Mouse (Mus musculus): ENCODE data around the gene Dnm2. TPM values are rescaled to one million over a fixed set of nuclear protein-coding genes. Genes with fewer than 3 reads are reported as not detected.

The Dnm2 gene
- polyA plus RNA-seq, 1 experiment from 2014 or later = 63.2 TPM

DNA sequence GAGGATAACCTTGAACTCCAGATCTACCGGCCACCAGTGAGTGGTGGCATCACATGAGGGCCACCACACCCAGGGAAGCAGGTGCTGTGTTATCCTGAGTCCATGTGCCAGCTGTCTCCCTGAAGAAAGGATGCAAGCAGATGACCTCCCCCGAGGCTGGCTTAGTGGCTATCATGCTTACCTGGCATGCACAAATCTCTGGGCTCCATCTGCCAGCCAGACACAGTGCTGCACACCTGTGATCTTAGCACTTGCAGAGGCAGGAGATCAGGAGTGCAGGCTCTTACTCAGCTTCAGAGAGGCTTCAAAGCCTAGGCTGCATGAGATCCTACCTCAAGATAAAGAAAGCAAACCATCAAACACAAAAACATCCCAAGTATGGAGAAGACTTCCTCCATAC, 25.0 kb downstream of the Dnm2 start:
- H3K27me3 ChIP-seq (ENCODE audit: control insufficient read depth, insufficient read depth, low read depth, low read length) = no peaks in the 10 kb centered on the region
- no peak overlapping the region for H3K4me2 ChIP-seq (ENCODE audit: low read length)
- H3K27ac ChIP-seq (ENCODE audit: low read length) = no peak overlapping the region
- 89% methylated on average over 2 of the region's 2 CpGs for WGBS
- H3K36me3 ChIP-seq (ENCODE audit: control insufficient read depth, insufficient read depth, low read length) = no peaks in the 10 kb centered on the region; the same call in 1 of the 2 replicates
- no peak overlapping the region for H3K4me3 ChIP-seq (ENCODE audit: low read depth, low read length)
- H3K9me3 ChIP-seq (replicated peaks; ENCODE audit: control insufficient read depth, low read length, poor library complexity, severe bottlenecking) = no peaks in the 10 kb centered on the region
- no peak overlapping the region for H3K9ac ChIP-seq (ENCODE audit: low read depth, low read length)
- ATAC-seq = no peak
- H3K4me1 ChIP-seq (ENCODE audit: control insufficient read depth, insufficient read depth, low read length) = no peaks in the 10 kb centered on the region; the same call in 1 of the 2 replicates

DNA sequence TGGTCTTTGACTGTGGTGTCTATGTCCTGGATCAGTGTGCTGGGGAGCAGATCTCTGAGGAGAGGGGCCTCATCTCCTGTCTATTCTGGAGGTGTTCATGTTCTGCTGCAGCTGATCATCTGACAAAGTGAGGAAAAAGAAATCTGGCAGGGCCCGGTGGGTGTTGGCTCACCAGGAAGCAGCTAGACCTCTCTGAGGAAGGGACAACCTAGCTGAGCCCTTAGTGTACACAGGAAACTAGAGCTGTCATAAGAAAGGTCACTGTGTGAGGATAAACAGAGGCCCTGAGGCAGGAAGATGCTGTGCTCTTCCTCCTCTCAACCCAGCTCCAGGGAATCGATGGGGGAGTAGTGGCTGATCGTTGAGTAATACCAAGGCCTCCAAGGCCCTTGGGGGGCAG, 25.6 kb downstream of the Dnm2 start:
- Histone ChIP-seq H3K4me2 (ENCODE audit: low read length) (no peak overlapping the region), H3K36me3 (ENCODE audit: control insufficient read depth, insufficient read depth, low read length) (no peaks in the 10 kb centered on the region), H3K27me3 (ENCODE audit: control insufficient read depth, insufficient read depth, low read depth, low read length) (no peaks in the 10 kb centered on the region), H3K4me1 (ENCODE audit: control insufficient read depth, insufficient read depth, low read length) (no peaks in the 10 kb centered on the region; the same call in 1 of the 2 replicates), H3K4me3 (ENCODE audit: low read depth, low read length) (no peak overlapping the region), H3K9me3 (replicated peaks; ENCODE audit: control insufficient read depth, low read length, poor library complexity, severe bottlenecking) (no peaks in the 10 kb centered on the region), H3K9ac (ENCODE audit: low read depth, low read length) (no peak overlapping the region), H3K27ac (ENCODE audit: low read length) (no peak overlapping the region)
- WGBS = 87% methylated on average over 3 of the region's 3 CpGs
- ATAC-seq = no peak

DNA sequence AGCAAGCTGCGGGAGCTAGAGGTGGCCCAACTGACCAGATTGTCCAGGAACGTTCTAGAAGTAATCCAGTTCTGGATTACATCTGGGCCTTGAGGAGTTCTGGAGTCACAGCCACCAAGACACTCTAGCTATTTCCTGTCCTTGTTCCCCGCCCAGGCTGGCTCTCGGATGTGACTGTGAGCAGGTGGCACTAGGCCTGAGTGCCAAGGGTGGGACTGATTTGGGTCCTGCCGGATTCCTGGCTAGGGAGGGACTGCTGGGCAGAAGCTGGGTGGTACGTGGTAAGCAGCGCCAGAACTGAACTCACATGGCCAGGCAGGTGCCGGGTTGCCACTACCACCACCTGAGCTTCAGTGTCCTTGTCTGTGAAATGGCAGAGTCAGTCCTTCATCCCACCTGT, 26.7 kb downstream of the Dnm2 start:
- H3K4me3 ChIP-seq (ENCODE audit: low read depth, low read length) = no peak overlapping the region
- no peaks in the 10 kb centered on the region for H3K27me3 ChIP-seq (ENCODE audit: control insufficient read depth, insufficient read depth, low read depth, low read length)
- no peaks in the 10 kb centered on the region; the same call in 1 of the 2 replicates for H3K4me1 ChIP-seq (ENCODE audit: control insufficient read depth, insufficient read depth, low read length)
- no peak overlapping the region for H3K27ac ChIP-seq (ENCODE audit: low read length)
- WGBS = 91% methylated on average over 8 of the region's 8 CpGs
- H3K36me3 ChIP-seq (ENCODE audit: control insufficient read depth, insufficient read depth, low read length) = no peaks in the 10 kb centered on the region
- H3K4me2 ChIP-seq (ENCODE audit: low read length) = no peak overlapping the region
- H3K9ac ChIP-seq (ENCODE audit: low read depth, low read length) = no peak overlapping the region
- no peak for ATAC-seq
- no peaks in the 10 kb centered on the region for H3K9me3 ChIP-seq (replicated peaks; ENCODE audit: control insufficient read depth, low read length, poor library complexity, severe bottlenecking)

DNA sequence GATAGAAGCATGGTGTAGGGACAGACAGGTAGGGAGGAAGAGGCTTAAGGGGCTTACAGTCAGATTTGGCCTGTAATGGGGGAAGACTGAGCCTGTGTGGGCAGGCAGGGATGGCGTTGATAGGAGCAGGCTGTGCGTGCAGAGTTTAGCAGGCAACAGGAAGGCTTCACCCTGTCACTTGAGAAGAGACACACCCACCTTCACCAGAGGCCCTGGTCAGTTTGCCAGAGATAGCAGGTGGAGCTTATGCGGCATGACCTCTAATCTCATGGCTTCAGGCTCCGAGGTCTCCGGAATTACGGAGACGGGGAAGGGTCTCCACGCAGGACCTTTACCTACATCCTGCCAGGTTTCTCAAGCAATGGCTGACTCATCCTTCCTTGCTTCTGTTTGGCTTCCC, 27.2 kb downstream of the Dnm2 start:
- no peaks in the 10 kb centered on the region for H3K27me3 ChIP-seq (ENCODE audit: control insufficient read depth, insufficient read depth, low read depth, low read length)
- H3K36me3 ChIP-seq (ENCODE audit: control insufficient read depth, insufficient read depth, low read length) = no peaks in the 10 kb centered on the region
- H3K4me2 ChIP-seq (ENCODE audit: low read length) = no peak overlapping the region
- H3K4me1 ChIP-seq (ENCODE audit: control insufficient read depth, insufficient read depth, low read length) = no peaks in the 10 kb centered on the region; the same call in 1 of the 2 replicates
- no peaks in the 10 kb centered on the region for H3K9me3 ChIP-seq (replicated peaks; ENCODE audit: control insufficient read depth, low read length, poor library complexity, severe bottlenecking)
- no peak overlapping the region for H3K4me3 ChIP-seq (ENCODE audit: low read depth, low read length)
- ATAC-seq = no peak
- WGBS = 80% methylated on average over 8 of the region's 8 CpGs
- no peak overlapping the region for H3K9ac ChIP-seq (ENCODE audit: low read depth, low read length)
- H3K27ac ChIP-seq (ENCODE audit: low read length) = no peak overlapping the region

DNA sequence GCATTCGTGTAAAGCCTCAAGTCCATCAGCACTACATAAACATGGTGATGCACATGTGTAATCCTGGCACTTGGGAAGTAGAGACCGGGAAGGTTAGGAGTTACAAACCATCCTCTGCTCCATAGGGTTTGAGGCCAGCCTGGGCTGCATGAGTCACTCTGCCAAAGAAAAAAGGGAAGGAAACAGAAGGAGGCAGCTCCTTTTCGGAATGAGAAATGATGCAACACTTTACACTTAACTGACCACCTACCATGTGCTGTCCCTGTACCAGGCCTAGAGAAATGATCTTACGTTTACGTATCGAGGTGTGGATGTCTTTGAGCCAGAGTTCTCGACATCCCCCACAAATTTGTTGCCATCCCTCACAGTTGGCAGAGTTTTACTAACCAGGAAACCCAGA, 28.3 kb downstream of the Dnm2 start:
- no peak overlapping the region for H3K4me2 ChIP-seq (ENCODE audit: low read length)
- H3K9me3 ChIP-seq (replicated peaks; ENCODE audit: control insufficient read depth, low read length, poor library complexity, severe bottlenecking) = no peaks in the 10 kb centered on the region
- no peaks in the 10 kb centered on the region; the same call in 1 of the 2 replicates for H3K4me1 ChIP-seq (ENCODE audit: control insufficient read depth, insufficient read depth, low read length)
- H3K9ac ChIP-seq (ENCODE audit: low read depth, low read length) = no peak overlapping the region
- H3K27ac ChIP-seq (ENCODE audit: low read length) = no peak overlapping the region
- WGBS = 95% methylated on average over 7 of the region's 7 CpGs
- no peak for ATAC-seq
- no peaks in the 10 kb centered on the region for H3K36me3 ChIP-seq (ENCODE audit: control insufficient read depth, insufficient read depth, low read length)
- H3K27me3 ChIP-seq (ENCODE audit: control insufficient read depth, insufficient read depth, low read depth, low read length) = no peaks in the 10 kb centered on the region
- H3K4me3 ChIP-seq (ENCODE audit: low read depth, low read length) = no peak overlapping the region

DNA sequence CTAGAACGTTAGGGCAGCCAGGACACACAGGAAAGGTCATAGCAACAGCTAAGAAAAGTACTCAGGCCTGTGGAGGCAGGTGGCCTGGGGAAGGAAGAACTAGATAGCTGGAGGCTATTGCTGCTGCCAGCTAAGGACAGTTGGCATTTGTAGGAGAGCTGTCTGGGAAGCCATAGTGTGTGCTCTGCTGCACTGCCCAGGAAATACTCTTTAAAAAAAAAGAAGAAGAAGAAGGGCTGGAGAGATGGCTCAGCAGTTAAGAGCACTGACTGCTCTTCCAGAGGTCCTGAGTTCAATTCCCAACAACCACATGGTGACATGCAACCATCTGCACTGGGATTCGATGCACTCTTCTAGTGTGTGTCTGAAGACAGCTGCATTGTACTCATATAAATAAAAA, 28.8 kb downstream of the Dnm2 start:
- Histone ChIP-seq H3K4me2 (ENCODE audit: low read length) (no peak overlapping the region), H3K9ac (ENCODE audit: low read depth, low read length) (no peak overlapping the region), H3K36me3 (ENCODE audit: control insufficient read depth, insufficient read depth, low read length) (no peaks in the 10 kb centered on the region), H3K27ac (ENCODE audit: low read length) (no peak overlapping the region), H3K4me3 (ENCODE audit: low read depth, low read length) (no peak overlapping the region), H3K4me1 (ENCODE audit: control insufficient read depth, insufficient read depth, low read length) (no peaks in the 10 kb centered on the region; the same call in 1 of the 2 replicates), H3K27me3 (ENCODE audit: control insufficient read depth, insufficient read depth, low read depth, low read length) (no peaks in the 10 kb centered on the region), H3K9me3 (replicated peaks; ENCODE audit: control insufficient read depth, low read length, poor library complexity, severe bottlenecking) (no peaks in the 10 kb centered on the region)
- 88% methylated on average over 2 of the region's 2 CpGs for WGBS
- ATAC-seq = no peak

DNA sequence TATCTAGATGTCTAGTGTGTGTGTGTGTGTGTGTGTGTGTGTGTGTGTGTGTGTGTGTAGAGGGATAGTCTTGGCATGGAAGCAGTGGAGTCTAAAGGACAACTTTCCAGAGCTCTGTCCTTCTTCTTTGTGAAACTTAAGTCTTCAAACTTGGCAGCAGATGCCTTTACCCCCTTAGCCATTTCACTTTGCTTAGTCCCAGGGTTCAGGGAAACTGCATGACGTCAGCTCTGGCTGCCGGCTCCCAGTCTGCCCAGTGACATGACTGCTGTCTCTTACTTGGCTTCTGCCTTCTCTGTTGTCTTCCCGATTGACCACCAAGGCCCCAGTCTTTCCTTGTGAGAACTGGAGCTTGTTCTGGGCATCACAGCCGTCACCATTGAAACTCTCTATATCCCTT, 29.8 kb downstream of the Dnm2 start:
- 75% methylated on average over 4 of the region's 4 CpGs for WGBS
- no peak overlapping the region for H3K27ac ChIP-seq (ENCODE audit: low read length)
- no peak for ATAC-seq
- H3K4me1 ChIP-seq (ENCODE audit: control insufficient read depth, insufficient read depth, low read length) = no peaks in the 10 kb centered on the region; the same call in 1 of the 2 replicates
- no peak overlapping the region for H3K4me2 ChIP-seq (ENCODE audit: low read length)
- H3K36me3 ChIP-seq (ENCODE audit: control insufficient read depth, insufficient read depth, low read length) = peaks cover 3% of the 10 kb centered on the region; the same call in 1 of the 2 replicates
- no peak overlapping the region for H3K4me3 ChIP-seq (ENCODE audit: low read depth, low read length)
- H3K9ac ChIP-seq (ENCODE audit: low read depth, low read length) = no peak overlapping the region
- no peaks in the 10 kb centered on the region for H3K9me3 ChIP-seq (replicated peaks; ENCODE audit: control insufficient read depth, low read length, poor library complexity, severe bottlenecking)
- no peaks in the 10 kb centered on the region for H3K27me3 ChIP-seq (ENCODE audit: control insufficient read depth, insufficient read depth, low read depth, low read length)

DNA sequence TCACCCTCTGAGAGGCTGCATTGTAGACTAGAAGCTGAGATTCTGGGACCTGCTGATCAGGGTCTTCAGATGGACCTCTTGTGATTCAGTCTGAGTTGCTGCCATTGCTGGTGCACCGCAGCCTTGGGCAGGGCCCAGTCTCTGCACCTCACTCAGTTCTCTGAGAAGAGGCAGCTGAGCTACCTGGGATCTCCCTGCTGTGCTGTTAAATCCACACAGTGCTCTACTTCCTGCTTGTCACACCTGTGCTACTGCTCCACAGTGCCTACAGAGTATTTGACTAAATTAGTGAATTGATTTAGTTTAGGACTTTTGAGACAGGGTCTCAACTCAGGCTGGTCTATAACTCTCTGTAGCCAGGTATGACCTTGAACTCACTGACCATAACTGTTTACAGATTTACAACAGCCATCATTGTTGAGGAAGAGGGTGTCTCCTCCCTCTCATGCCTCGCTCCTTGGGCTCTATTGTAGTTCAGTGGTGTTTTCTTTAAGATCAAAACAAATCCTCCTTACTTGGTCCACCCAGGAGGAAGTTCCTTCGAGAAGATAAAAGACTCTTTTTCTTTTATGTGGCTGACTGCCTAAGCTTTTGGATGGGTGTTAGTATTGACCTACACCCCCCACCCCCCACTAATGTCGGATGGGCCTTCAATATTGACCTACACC, 30.5 kb downstream of the Dnm2 start:
- H3K27me3 ChIP-seq (ENCODE audit: control insufficient read depth, insufficient read depth, low read depth, low read length) = no peaks in the 10 kb centered on the region
- WGBS = 59% methylated on average over 4 of the region's 4 CpGs

DNA sequence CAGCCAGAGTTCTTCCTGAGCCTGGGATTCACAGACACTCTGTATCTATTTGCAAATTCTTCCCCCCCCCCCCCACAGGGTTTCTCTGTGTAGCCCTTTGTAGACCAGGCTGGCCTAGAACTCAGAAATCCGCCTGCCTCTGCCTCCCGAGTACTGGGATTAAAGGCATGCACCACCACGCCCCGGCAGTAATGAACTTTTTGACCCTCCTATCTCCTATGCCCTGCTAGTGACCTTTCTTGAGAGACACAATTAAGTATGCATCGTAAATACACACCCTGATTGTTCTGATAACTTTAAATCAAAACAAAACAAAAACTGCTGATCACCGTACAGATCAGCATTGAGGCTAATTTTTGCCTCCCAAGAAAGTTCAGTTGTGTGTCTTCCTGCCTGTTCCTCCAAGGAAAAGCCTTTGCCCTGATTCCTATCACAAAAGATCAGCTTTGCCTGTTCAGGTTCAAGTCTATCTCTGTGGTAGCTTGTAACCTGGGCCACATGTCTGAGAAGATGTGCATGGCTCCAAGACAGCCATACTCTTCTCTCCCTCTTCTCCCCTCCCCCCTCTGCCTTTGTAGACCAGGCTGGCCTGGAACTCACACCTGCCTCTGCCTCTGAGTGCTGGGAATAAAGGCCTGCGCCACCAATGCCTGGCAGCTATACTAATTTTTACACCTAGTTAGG, 31.7 kb downstream of the Dnm2 start:
- no peak for ATAC-seq
- Histone ChIP-seq H3K9ac (ENCODE audit: low read depth, low read length) (no peak overlapping the region), H3K4me2 (ENCODE audit: low read length) (no peak overlapping the region), H3K27ac (ENCODE audit: low read length) (no peak overlapping the region), H3K9me3 (replicated peaks; ENCODE audit: control insufficient read depth, low read length, poor library complexity, severe bottlenecking) (no peaks in the 10 kb centered on the region), H3K4me1 (ENCODE audit: control insufficient read depth, insufficient read depth, low read length) (no peaks in the 10 kb centered on the region; the same call in 1 of the 2 replicates), H3K36me3 (ENCODE audit: control insufficient read depth, insufficient read depth, low read length) (peaks cover 6% of the 10 kb centered on the region; the same call in 1 of the 2 replicates), H3K27me3 (ENCODE audit: control insufficient read depth, insufficient read depth, low read depth, low read length) (no peaks in the 10 kb centered on the region), H3K4me3 (ENCODE audit: low read depth, low read length) (no peak overlapping the region)
- WGBS = 94% methylated on average over 7 of the region's 7 CpGs

More for the DNA sequence above, 30.5 kb downstream of the Dnm2 start:
- no peak for ATAC-seq
- Histone ChIP-seq H3K9me3 (replicated peaks; ENCODE audit: control insufficient read depth, low read length, poor library complexity, severe bottlenecking) (no peaks in the 10 kb centered on the region), H3K4me2 (ENCODE audit: low read length) (no peak overlapping the region), H3K4me3 (ENCODE audit: low read depth, low read length) (no peak overlapping the region), H3K36me3 (ENCODE audit: control insufficient read depth, insufficient read depth, low read length) (peaks cover 6% of the 10 kb centered on the region; the same call in 1 of the 2 replicates), H3K9ac (ENCODE audit: low read depth, low read length) (no peak overlapping the region), H3K4me1 (ENCODE audit: control insufficient read depth, insufficient read depth, low read length) (no peaks in the 10 kb centered on the region; the same call in 1 of the 2 replicates), H3K27ac (ENCODE audit: low read length) (0 out of 2 replicates have a peak overlapping the region, but pooled peaks have one; percentile 22)

Measured in midbrain, embryonic 16.5 days (tissue).